Mouse (Mus musculus) cerebellum, adult 2 months (tissue): Measurements from ENCODE around the gene 4930404N11Rik.

ENCODE experiments used
- CTCF ChIP-seq: fragments of 200-500 bp; IDR thresholded peaks from 2 replicates; pipeline ENCODE4 v1.5.1; 2011; ENCODE audit warnings: low read depth, mild to moderate bottlenecking, control low read depth, low read length, moderate library complexity, borderline replicate concordance; ENCODE audit not compliant: insufficient read depth
- POLR2A ChIP-seq: fragments of 200-500 bp; IDR thresholded peaks from 2 replicates; pipeline ENCODE4 v1.6.1; 2011; ENCODE audit warnings: low read length, control low read depth, borderline replicate concordance; ENCODE audit not compliant: insufficient read depth

GRCm38 (mm10) chr10:81325176-81325575 lies 40.4 kb downstream of the 4930404N11Rik start:
- TF ChIP-seq POLR2A (no peak), CTCF (no peak)
